Mouse (Mus musculus) stomach, embryonic 15.5 days (tissue): ENCODE results near the gene A1bg. TPM values are rescaled to one million over a fixed set of nuclear protein-coding genes. Genes with fewer than 3 reads are reported as not detected.

Source experiments
- ATAC-seq: fragments of 200-750 bp; cut with Nextera tagmentation; 2 replicates; pipeline ENCODE4 v1.8.0; 2017; ENCODE audit warnings: low read depth, moderate number of reproducible peaks, moderate TSS enrichment; ENCODE audit not compliant: insufficient read depth, low FRiP score
- H3K27ac ChIP-seq: fragments of 300-500 bp; sonication (generic); 2 replicates; pipeline ENCODE4 v1.5.1; 2015; ENCODE audit warnings: mild to moderate bottlenecking, inconsistent platforms
- H3K27me3 ChIP-seq: fragments of 300-500 bp; sonication (generic); replicated peaks from 2 replicates; pipeline ENCODE4 v1.6.1; 2015; ENCODE audit warnings: inconsistent platforms
- H3K36me3 ChIP-seq: fragments of 300-500 bp; sonication (generic); 2 replicates; pipeline ENCODE4 v1.6.1; 2015; ENCODE audit warnings: inconsistent platforms
- H3K4me1 ChIP-seq: fragments of 300-500 bp; sonication (generic); 2 replicates; pipeline ENCODE4 v1.6.1; 2015; ENCODE audit warnings: inconsistent platforms
- H3K4me2 ChIP-seq: fragments of 300-500 bp; sonication (generic); 2 replicates; pipeline ENCODE4 v1.6.1; 2015; ENCODE audit warnings: mild to moderate bottlenecking, inconsistent platforms
- H3K4me3 ChIP-seq: fragments of 300-500 bp; sonication (generic); replicated peaks from 2 replicates; pipeline ENCODE4 v1.5.1; 2015; ENCODE audit warnings: inconsistent platforms
- H3K9ac ChIP-seq: fragments of 300-500 bp; sonication (generic); 2 replicates; pipeline ENCODE4 v1.6.1; 2015; ENCODE audit warnings: inconsistent platforms
- H3K9me3 ChIP-seq: fragments of 300-500 bp; sonication (generic); 2 replicates; pipeline ENCODE4 v1.6.1; 2016; ENCODE audit warnings: inconsistent platforms
- WGBS: fragments of 180-500 bp; shearing (Covaris S2); methylation state at CpG from one replicate; pipeline ENCODE4 v1.1.7; 2015; 5-methylcytosine and 5-hydroxymethylcytosine counted together
- polyA plus RNA-seq: library from polyadenylated mRNA; unstranded; fragments of >200 nt; fragmentation: Nextera tagmentation; extraction: Ambion mirVana; gene quantifications from 2 replicates; pipeline ENCODE4 v1.2.1, GENCODE M21; 2015

The A1bg gene
- polyA plus RNA-seq, 1 experiment from 2014 or later = not detected

DNA sequence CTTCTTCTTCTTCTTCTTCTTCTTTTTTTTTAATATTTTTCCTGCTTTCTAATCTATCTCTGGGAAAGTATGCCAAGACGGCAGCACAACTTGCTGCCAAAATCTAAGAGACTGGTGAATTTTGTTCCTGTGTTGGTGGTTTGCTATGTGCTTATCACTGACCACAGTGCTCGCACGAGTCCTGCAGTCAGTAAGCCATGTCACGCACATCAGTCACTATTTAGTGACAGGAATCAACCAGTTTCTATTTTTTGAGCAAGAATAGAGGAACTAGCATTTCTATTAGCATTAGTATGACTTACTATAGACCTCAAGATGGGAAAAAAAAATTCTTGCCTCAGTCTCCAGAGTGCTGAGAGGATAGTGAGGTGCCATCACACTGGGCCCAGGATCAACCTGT, 68.7 kb downstream of the A1bg start:
- H3K36me3 ChIP-seq = no peaks in the 10 kb centered on the region

GRCm38 (mm10) chr15:60853231-60853999, 69.4 kb downstream of the A1bg start, which contains the start of gene Fam84b:
Gene Fam84b (minus strand): TSS chr15:60853778.
- 24% methylated on average over 17 of the region's 17 CpGs for WGBS
- Histone ChIP-seq H3K9ac (no peak within 1 kb of the TSS), H3K4me1 (peaks cover 10% of the 10 kb centered on the region; the same call in 1 of the 2 replicates), H3K9me3 (no peaks in the 10 kb centered on the region), H3K27ac (peak within 1 kb of the TSS; percentile 65; the same call in 1 of the 2 replicates), H3K27me3 (no peaks in the 10 kb centered on the region), H3K4me3 (no peak within 1 kb of the TSS), H3K4me2 (no peak within 1 kb of the TSS; the same call in 1 of the 2 replicates), H3K36me3 (no peaks in the 10 kb centered on the region)
- peak; percentile 59 for ATAC-seq

More for the DNA sequence above, 68.7 kb downstream of the A1bg start:
- H3K9me3 ChIP-seq = no peaks in the 10 kb centered on the region
- WGBS = 77% methylated on average over 4 of the region's 4 CpGs
- no peak overlapping the region for H3K4me2 ChIP-seq
- H3K4me1 ChIP-seq = peaks cover 10% of the 10 kb centered on the region; the same call in 1 of the 2 replicates
- no peaks in the 10 kb centered on the region for H3K27me3 ChIP-seq
- no peak overlapping the region for H3K9ac ChIP-seq
- no peak overlapping the region for H3K4me3 ChIP-seq
- no peak overlapping the region for H3K27ac ChIP-seq
- ATAC-seq = no peak

GRCm38 (mm10) chr15:60848630-60849029, 74.2 kb downstream of the A1bg start:
- H3K27ac ChIP-seq = no peak overlapping the region
- H3K4me1 ChIP-seq = peaks cover 8% of the 10 kb centered on the region; the same call in 1 of the 2 replicates
- no peaks in the 10 kb centered on the region for H3K27me3 ChIP-seq
- H3K4me2 ChIP-seq = no peak overlapping the region
- no peaks in the 10 kb centered on the region for H3K9me3 ChIP-seq
- no peak overlapping the region for H3K4me3 ChIP-seq
- WGBS = 57% methylated on average over 3 of the region's 3 CpGs
- no peak overlapping the region for H3K9ac ChIP-seq
- H3K36me3 ChIP-seq = no peaks in the 10 kb centered on the region
- ATAC-seq = no peak

Other genes with a start within 250 kb of the A1bg start
- 17.8 and 22.5 TPM in 2 replicates for gene Fam84b, start 69.2 kb downstream of the A1bg start, polyA plus RNA-seq